Mouse (Mus musculus): Measurements from ENCODE around the gene Hecw2. TPM values are rescaled to one million over a fixed set of nuclear protein-coding genes. Genes with fewer than 3 reads are reported as not detected.

Gene Hecw2
- total and polyA plus RNA-seq, 3 experiments = 0.27 TPM; not detected in 2

DNA sequence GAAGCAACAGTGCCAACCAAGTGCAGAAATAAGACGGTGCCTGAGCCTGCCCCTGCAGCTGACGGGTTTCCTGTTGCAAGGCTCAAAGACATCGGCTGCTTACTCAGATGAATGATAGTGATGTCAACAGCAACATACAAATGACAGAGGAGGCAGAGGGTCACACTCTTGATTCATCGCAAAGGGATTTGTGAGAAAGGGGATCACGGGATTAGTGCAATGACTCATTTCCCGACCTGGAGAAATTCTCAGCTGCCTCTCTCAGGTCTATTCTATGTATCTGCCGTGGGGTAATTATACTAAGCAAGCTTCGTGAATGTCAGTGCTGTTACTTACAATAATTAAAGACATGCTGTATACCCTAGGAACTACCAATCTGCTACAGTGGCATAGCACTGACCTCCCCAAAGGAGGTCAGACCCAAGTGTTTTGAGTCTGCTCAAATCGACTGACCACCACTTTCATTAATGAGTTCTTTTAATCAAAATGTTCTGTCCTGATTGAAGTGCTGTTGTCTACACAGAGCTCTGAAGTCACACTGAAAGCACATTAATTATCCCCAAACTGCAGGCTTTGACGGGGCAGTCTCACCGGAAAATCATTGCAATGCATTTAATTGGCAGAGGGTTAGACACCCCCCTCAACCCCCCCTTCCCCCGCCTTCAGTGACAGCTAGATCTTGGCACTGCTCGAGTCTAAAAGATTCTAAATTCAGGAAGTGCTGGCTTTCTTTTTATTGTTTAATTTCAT is 254.5 kb downstream of the Hecw2 start:
- no peak for ATAC-seq (ENCODE audit: extremely low read depth, insufficient number of reproducible peaks, low FRiP score, poor library complexity, severe bottlenecking)
- TF ChIP-seq GATA1 (IDR thresholded peaks at IDR 0.05; ENCODE audit: borderline replicate concordance, low read length) (no peak), GATA2 (IDR thresholded peaks at IDR 0.05; ENCODE audit: borderline replicate concordance, low read depth, low read length) (no peak), POLR2AphosphoS5 (IDR thresholded peaks at IDR 0.05; ENCODE audit: insufficient replicate concordance, low read depth, low read length) (no peak), TAL1 (conservative IDR thresholded peaks at IDR 0.05; ENCODE audit: low read depth, low read length) (no peak), CTCF (IDR thresholded peaks at IDR 0.05; ENCODE audit: low read depth, low read length) (no peak)

GRCm38 (mm10) chr1:53939291-53939690 is 255.7 kb downstream of the Hecw2 start:
- no peak for ATAC-seq (ENCODE audit: extremely low read depth, insufficient number of reproducible peaks, low FRiP score, poor library complexity, severe bottlenecking)
- no peak for DNase-seq (ENCODE audit: low spot score)

More for the DNA sequence above, 254.5 kb downstream of the Hecw2 start:
- Histone ChIP-seq H3K36me3 (replicated peaks) (no peaks in the 10 kb centered on the region), H3K4me1 (ENCODE audit: insufficient read depth, low read depth, low read length) (no peaks in the 10 kb centered on the region), H3K9me3 (replicated peaks) (no peaks in the 10 kb centered on the region), H3K27me3 (ENCODE audit: insufficient read depth, low read length) (no peaks in the 10 kb centered on the region; the same call in 1 of the 2 replicates), H3K4me3 (ENCODE audit: low read depth, low read length) (no peak overlapping the region)
- no peak for DNase-seq (ENCODE audit: low spot score)

DNA sequence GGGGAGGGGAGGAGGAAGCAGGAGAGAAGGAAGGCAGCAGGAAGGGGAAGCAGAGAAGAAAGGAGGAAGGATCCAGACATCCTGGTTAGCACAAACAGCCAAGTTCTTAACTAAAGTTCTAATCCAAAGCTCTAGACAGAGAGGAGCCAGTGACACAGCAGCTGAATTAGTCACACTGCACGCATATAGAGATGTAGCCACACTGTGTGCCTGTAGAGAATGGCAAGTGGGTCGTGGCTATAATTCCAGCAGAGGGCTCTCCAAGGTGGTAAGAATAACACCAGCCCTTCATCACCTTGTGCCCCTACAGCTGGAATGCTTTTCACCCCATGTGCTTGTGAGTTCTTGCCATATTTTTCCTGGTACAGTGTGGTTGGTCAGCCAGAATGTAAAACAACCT is 261.7 kb downstream of the Hecw2 start:
- no peaks in the 10 kb centered on the region; the same call in 1 of the 2 replicates for H3K27me3 ChIP-seq (ENCODE audit: insufficient read depth, low read length)
- ATAC-seq (ENCODE audit: extremely low read depth, insufficient number of reproducible peaks, low FRiP score, poor library complexity, severe bottlenecking) (no peak), DNase-seq (ENCODE audit: low spot score) (no peak)
- H3K9me3 ChIP-seq (replicated peaks) = no peaks in the 10 kb centered on the region
- no peaks in the 10 kb centered on the region for H3K4me1 ChIP-seq (ENCODE audit: insufficient read depth, low read depth, low read length)
- no peaks in the 10 kb centered on the region for H3K36me3 ChIP-seq (replicated peaks)
- H3K4me3 ChIP-seq (ENCODE audit: low read depth, low read length) = no peak overlapping the region
- no peak for TF ChIP-seq TAL1 (conservative IDR thresholded peaks at IDR 0.05; ENCODE audit: low read depth, low read length)
- no peak for TF ChIP-seq POLR2AphosphoS5 (IDR thresholded peaks at IDR 0.05; ENCODE audit: insufficient replicate concordance, low read depth, low read length)
- no peak for TF ChIP-seq GATA2 (IDR thresholded peaks at IDR 0.05; ENCODE audit: borderline replicate concordance, low read depth, low read length)
- no peak for TF ChIP-seq GATA1 (IDR thresholded peaks at IDR 0.05; ENCODE audit: borderline replicate concordance, low read length)
- TF ChIP-seq CTCF (IDR thresholded peaks at IDR 0.05; ENCODE audit: low read depth, low read length) = no peak

More at GRCm38 (mm10) chr1:53939291-53939690, 255.7 kb downstream of the Hecw2 start:
- Histone ChIP-seq H3K36me3 (replicated peaks) (no peaks in the 10 kb centered on the region), H3K27me3 (ENCODE audit: insufficient read depth, low read length) (no peaks in the 10 kb centered on the region; the same call in 1 of the 2 replicates), H3K4me1 (ENCODE audit: insufficient read depth, low read depth, low read length) (no peaks in the 10 kb centered on the region), H3K9me3 (replicated peaks) (no peaks in the 10 kb centered on the region), H3K4me3 (ENCODE audit: low read depth, low read length) (no peak overlapping the region)
- TF ChIP-seq POLR2AphosphoS5 (IDR thresholded peaks at IDR 0.05; ENCODE audit: insufficient replicate concordance, low read depth, low read length) (no peak), GATA1 (IDR thresholded peaks at IDR 0.05; ENCODE audit: borderline replicate concordance, low read length) (no peak), GATA2 (IDR thresholded peaks at IDR 0.05; ENCODE audit: borderline replicate concordance, low read depth, low read length) (no peak), TAL1 (conservative IDR thresholded peaks at IDR 0.05; ENCODE audit: low read depth, low read length) (no peak), CTCF (IDR thresholded peaks at IDR 0.05; ENCODE audit: low read depth, low read length) (no peak)

DNA sequence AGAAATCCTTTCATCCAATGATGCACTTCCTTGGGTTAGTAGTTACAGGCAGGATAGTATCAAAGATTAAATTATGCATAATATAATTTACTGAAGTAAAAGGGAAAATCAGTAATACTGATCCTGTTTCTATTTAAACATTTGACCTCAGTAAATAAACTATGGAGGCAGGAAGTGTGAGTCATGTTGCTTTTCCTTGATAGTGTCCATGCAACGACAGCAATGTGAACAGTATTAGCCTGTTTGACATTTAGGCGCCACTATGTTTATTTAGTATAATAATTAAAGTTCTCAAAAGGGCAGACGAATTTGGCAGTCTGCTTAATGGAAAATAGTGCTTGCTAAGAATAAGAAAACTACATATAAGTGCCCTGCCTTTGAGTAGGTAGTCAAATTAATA is 263.7 kb downstream of the Hecw2 start:
- TF ChIP-seq GATA2 (IDR thresholded peaks at IDR 0.05; ENCODE audit: borderline replicate concordance, low read depth, low read length) (no peak), CTCF (IDR thresholded peaks at IDR 0.05; ENCODE audit: low read depth, low read length) (no peak), GATA1 (IDR thresholded peaks at IDR 0.05; ENCODE audit: borderline replicate concordance, low read length) (no peak), TAL1 (conservative IDR thresholded peaks at IDR 0.05; ENCODE audit: low read depth, low read length) (no peak), POLR2AphosphoS5 (IDR thresholded peaks at IDR 0.05; ENCODE audit: insufficient replicate concordance, low read depth, low read length) (no peak)
- Histone ChIP-seq H3K27me3 (ENCODE audit: insufficient read depth, low read length) (no peaks in the 10 kb centered on the region; the same call in 1 of the 2 replicates), H3K36me3 (replicated peaks) (no peaks in the 10 kb centered on the region), H3K4me3 (ENCODE audit: low read depth, low read length) (no peak overlapping the region), H3K9me3 (replicated peaks) (no peaks in the 10 kb centered on the region), H3K4me1 (ENCODE audit: insufficient read depth, low read depth, low read length) (no peaks in the 10 kb centered on the region)
- ATAC-seq (ENCODE audit: extremely low read depth, insufficient number of reproducible peaks, low FRiP score, poor library complexity, severe bottlenecking) (no peak), DNase-seq (ENCODE audit: low spot score) (no peak)

GRCm38 (mm10) chr1:53927605-53928004 is 267.4 kb downstream of the Hecw2 start:
- no peak for ATAC-seq (ENCODE audit: extremely low read depth, insufficient number of reproducible peaks, low FRiP score, poor library complexity, severe bottlenecking)
- no peak overlapping the region for H3K4me3 ChIP-seq (ENCODE audit: low read depth, low read length)
- no peaks in the 10 kb centered on the region for H3K4me1 ChIP-seq (ENCODE audit: insufficient read depth, low read depth, low read length)
- H3K9me3 ChIP-seq (replicated peaks) = no peaks in the 10 kb centered on the region
- peaks cover 6% of the 10 kb centered on the region; the same call in 1 of the 2 replicates for H3K27me3 ChIP-seq (ENCODE audit: insufficient read depth, low read length)
- TF ChIP-seq CTCF (IDR thresholded peaks at IDR 0.05; ENCODE audit: low read depth, low read length) (no peak), POLR2AphosphoS5 (IDR thresholded peaks at IDR 0.05; ENCODE audit: insufficient replicate concordance, low read depth, low read length) (no peak), TAL1 (conservative IDR thresholded peaks at IDR 0.05; ENCODE audit: low read depth, low read length) (no peak), GATA1 (IDR thresholded peaks at IDR 0.05; ENCODE audit: borderline replicate concordance, low read length) (no peak), GATA2 (IDR thresholded peaks at IDR 0.05; ENCODE audit: borderline replicate concordance, low read depth, low read length) (no peak)
- DNase-seq (ENCODE audit: low spot score) = no peak
- no peaks in the 10 kb centered on the region for H3K36me3 ChIP-seq (replicated peaks)

- ATAC-seq (ENCODE audit: extremely low read depth, insufficient number of reproducible peaks, low FRiP score, poor library complexity, severe bottlenecking) (no peak), DNase-seq (ENCODE audit: low spot score) (no peak)
- no peaks in the 10 kb centered on the region for H3K9me3 ChIP-seq (replicated peaks)
- H3K36me3 ChIP-seq (replicated peaks) = no peaks in the 10 kb centered on the region
- H3K4me3 ChIP-seq (ENCODE audit: low read depth, low read length) = no peak overlapping the region
- TF ChIP-seq GATA1 (IDR thresholded peaks at IDR 0.05; ENCODE audit: borderline replicate concordance, low read length) = no peak
- no peak for TF ChIP-seq TAL1 (conservative IDR thresholded peaks at IDR 0.05; ENCODE audit: low read depth, low read length)
- no peak for TF ChIP-seq CTCF (IDR thresholded peaks at IDR 0.05; ENCODE audit: low read depth, low read length)
- no peak for TF ChIP-seq POLR2AphosphoS5 (IDR thresholded peaks at IDR 0.05; ENCODE audit: insufficient replicate concordance, low read depth, low read length)
- TF ChIP-seq GATA2 (IDR thresholded peaks at IDR 0.05; ENCODE audit: borderline replicate concordance, low read depth, low read length) = no peak
- H3K4me1 ChIP-seq (ENCODE audit: insufficient read depth, low read depth, low read length) = no peaks in the 10 kb centered on the region
- peaks cover 6% of the 10 kb centered on the region; the same call in 1 of the 2 replicates for H3K27me3 ChIP-seq (ENCODE audit: insufficient read depth, low read length)
Measured at GRCm38 (mm10) chr1:53925149-53925901, 269.6 kb downstream of the Hecw2 start.

All from G1E (cell line).